Mouse (Mus musculus): ENCODE data around the gene Wipf1. TPM values are rescaled to one million over a fixed set of nuclear protein-coding genes. Genes with fewer than 3 reads are reported as not detected.
A peak's percentile ranks its signal among the peaks of the same experiment; 100 is the strongest.

Wipf1 gene
- polyA plus RNA-seq, 1 experiment from 2014 or later, result 12.7 TPM

DNA sequence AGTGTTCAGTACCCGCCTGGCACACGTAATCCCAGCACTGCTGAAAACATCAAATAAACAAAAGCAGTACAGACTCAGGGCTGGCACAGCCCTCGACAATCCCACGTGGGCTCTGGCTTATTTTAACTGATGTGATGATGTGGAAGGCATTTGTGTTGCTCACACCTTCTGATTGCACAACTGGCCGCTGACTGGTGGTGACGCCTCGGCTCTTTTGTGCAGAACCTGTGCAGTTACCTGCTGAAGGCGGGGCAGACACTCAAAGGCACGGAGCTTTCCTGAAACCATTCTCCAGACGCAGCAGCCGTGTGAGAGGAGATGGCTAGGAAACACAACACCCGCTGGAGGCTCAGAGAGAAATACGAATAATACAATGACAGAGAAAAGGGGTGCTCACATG lies 9.1 kb upstream of the Wipf1 start:
- 74% methylated on average over 13 of the region's 13 CpGs for WGBS
- Histone ChIP-seq H3K4me2 (no peak overlapping the region), H3K9me3 (ENCODE audit: control insufficient read depth, low read length) (no peaks in the 10 kb centered on the region), H3K4me3 (ENCODE audit: low read depth, low read length) (no peak overlapping the region), H3K9ac (ENCODE audit: low read depth, low read length) (no peak overlapping the region), H3K27me3 (replicated peaks; ENCODE audit: control insufficient read depth, insufficient read depth, low read length) (no peaks in the 10 kb centered on the region), H3K36me3 (ENCODE audit: control insufficient read depth, insufficient read depth, low read length) (no peaks in the 10 kb centered on the region), H3K4me1 (replicated peaks; ENCODE audit: control insufficient read depth, insufficient read depth, low read length) (peaks cover 7% of the 10 kb centered on the region), H3K27ac (ENCODE audit: low read depth, low read length) (no peak overlapping the region)
- ATAC-seq (replicated peaks; ENCODE audit: low FRiP score) (no peak), DNase-seq (ENCODE audit: low spot score) (no peak)

DNA sequence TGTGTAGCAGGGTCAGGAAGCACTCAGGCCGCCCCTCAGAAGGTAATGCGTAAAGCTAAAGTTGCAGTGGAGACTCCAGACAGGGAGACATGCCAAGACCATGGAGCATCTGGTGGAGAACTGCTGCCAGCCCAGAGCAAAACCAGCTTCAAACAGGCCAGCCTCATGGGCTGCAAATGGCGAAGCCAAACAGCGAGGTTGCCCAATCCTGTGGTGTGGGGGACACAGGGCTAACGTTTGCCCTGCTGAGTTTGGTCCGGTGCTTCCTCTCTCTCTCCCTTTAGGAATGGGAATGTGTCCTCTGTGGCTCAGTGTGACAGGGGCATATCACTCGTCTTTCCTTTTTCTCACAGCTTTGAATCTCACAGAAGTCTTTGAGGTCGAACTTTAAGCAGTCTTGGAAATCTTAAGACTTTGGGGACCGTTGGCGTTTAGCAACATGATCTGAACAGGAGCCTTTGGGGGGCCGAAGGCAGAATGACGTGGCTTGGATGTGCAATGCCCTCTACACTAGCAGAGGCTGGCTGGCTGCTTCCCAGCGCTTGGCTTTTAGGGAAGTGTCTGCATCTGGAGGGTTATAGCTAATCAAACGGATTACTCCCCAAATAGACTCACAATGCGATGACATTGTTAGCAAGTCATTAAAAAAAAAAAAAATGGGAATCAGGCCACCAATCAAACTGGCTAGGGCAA lies 6.7 kb upstream of the Wipf1 start:
- no peak overlapping the region for H3K27ac ChIP-seq (ENCODE audit: low read depth, low read length)
- no peaks in the 10 kb centered on the region for H3K36me3 ChIP-seq (ENCODE audit: control insufficient read depth, insufficient read depth, low read length)
- DNase-seq (ENCODE audit: low spot score) (no peak), ATAC-seq (replicated peaks; ENCODE audit: low FRiP score) (no peak)
- 72% methylated on average over 15 of the region's 15 CpGs for WGBS
- no peak overlapping the region for H3K4me3 ChIP-seq (ENCODE audit: low read depth, low read length)
- H3K4me2 ChIP-seq, result no peak overlapping the region
- no peak overlapping the region for H3K9ac ChIP-seq (ENCODE audit: low read depth, low read length)
- peaks cover 12% of the 10 kb centered on the region for H3K4me1 ChIP-seq (replicated peaks; ENCODE audit: control insufficient read depth, insufficient read depth, low read length)
- H3K9me3 ChIP-seq (ENCODE audit: control insufficient read depth, low read length), result no peaks in the 10 kb centered on the region
- no peaks in the 10 kb centered on the region for H3K27me3 ChIP-seq (replicated peaks; ENCODE audit: control insufficient read depth, insufficient read depth, low read length)

DNA sequence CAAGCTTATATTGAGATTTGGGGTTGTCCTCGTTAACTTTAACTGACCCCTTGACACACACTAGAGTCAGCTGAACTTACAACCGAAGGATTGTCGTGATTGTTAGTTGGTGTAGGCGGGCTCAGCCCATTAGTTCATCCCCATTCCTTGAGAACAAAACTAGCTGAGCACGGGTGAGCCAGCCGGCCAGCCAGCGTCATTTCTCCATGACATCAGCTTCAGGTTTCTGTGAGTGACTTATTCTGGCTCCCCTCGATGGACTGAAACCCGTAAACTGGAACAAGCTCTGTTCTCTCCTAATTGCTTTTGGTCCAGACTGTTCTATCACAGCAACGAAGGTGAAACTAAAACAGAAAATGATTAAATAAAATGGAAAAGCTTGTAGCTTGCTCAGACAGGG lies 5.2 kb upstream of the Wipf1 start:
- H3K36me3 ChIP-seq (ENCODE audit: control insufficient read depth, insufficient read depth, low read length), result no peaks in the 10 kb centered on the region

DNA sequence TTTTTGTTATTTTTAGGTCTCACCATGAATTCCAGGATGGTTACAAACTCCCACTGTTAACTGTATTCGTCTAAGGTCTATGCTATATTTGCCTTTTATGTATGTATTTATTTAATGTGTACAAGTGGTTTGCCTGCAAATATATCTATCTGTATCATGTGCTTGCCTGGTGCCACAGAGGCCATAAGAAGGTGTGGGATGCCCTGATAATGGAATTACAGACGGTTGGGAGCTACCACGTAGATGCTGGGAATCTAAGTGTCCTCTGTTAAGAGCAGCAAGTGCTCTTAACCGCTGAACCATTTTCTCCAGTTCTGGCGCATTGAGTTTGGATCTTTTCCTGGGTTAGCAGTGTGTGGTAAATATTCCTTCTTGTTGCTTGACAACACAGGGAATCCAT lies 953 bp upstream of the Wipf1 start:
- WGBS, result 50% methylated on average over 5 of the region's 5 CpGs
- Histone ChIP-seq H3K4me3 (ENCODE audit: low read depth, low read length) (no peak overlapping the region), H3K27me3 (replicated peaks; ENCODE audit: control insufficient read depth, insufficient read depth, low read length) (no peaks in the 10 kb centered on the region), H3K9ac (ENCODE audit: low read depth, low read length) (0 out of 2 replicates have a peak overlapping the region, but pooled peaks have one; percentile 14), H3K27ac (ENCODE audit: low read depth, low read length) (peak overlapping the region; percentile 70), H3K9me3 (ENCODE audit: control insufficient read depth, low read length) (no peaks in the 10 kb centered on the region), H3K4me1 (replicated peaks; ENCODE audit: control insufficient read depth, insufficient read depth, low read length) (peaks cover 33% of the 10 kb centered on the region), H3K4me2 (peak overlapping the region; percentile 91), H3K36me3 (ENCODE audit: control insufficient read depth, insufficient read depth, low read length) (no peaks in the 10 kb centered on the region)
- DNase-seq (ENCODE audit: low spot score), result no peak
- peak; percentile 72 for ATAC-seq (replicated peaks; ENCODE audit: low FRiP score)

More for the DNA sequence above, 5.2 kb upstream of the Wipf1 start:
- Histone ChIP-seq H3K27me3 (replicated peaks; ENCODE audit: control insufficient read depth, insufficient read depth, low read length) (no peaks in the 10 kb centered on the region), H3K9me3 (ENCODE audit: control insufficient read depth, low read length) (no peaks in the 10 kb centered on the region), H3K9ac (ENCODE audit: low read depth, low read length) (no peak overlapping the region), H3K4me1 (replicated peaks; ENCODE audit: control insufficient read depth, insufficient read depth, low read length) (peaks cover 19% of the 10 kb centered on the region), H3K27ac (ENCODE audit: low read depth, low read length) (no peak overlapping the region), H3K4me2 (no peak overlapping the region), H3K4me3 (ENCODE audit: low read depth, low read length) (no peak overlapping the region)
- DNase-seq (ENCODE audit: low spot score) (no peak), ATAC-seq (replicated peaks; ENCODE audit: low FRiP score) (no peak)
- WGBS, result 83% methylated on average over 10 of the region's 10 CpGs

DNA sequence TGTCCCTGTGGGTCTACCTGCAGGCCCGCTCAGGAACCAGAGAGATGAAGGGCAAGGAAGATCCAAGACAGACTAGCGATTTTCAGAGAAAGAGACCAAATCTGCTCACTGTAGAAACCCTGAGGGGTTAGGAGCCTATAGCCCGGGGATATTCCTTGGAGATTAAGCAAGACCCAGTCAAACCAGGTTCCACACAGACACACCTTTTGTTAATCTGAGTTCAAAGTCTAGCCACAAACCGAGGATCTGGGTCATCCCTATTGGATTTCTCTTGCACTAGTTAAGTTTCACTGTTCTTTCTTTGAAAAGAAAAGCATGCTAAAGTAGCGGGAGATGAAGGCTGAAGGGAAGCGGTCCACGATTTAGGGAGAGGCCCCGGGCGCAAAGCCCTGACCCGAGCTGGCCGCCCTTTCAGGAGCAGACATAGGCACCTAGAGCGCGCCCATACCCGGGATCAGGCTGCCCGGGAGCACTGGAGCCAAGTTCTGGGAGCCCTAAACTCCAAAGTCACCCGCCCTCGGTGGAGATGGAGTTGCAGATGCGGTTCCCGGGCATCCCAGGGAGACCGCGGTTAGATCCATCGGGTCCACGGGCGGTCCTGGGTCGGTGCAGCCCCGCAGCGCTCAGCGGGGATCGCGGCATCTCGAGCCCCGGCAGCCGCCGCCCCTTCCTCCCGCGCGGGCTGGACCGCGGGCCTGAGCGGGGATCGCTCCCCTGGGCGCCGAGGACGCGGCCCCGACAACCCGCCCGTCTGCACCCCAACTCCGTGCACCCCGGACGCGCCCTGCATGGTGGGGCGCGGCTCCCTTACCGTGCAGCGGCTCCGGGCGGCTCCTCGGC lies 798 bp downstream of the Wipf1 start:
- H3K4me2 ChIP-seq, result peak overlapping the region; percentile 91
- no peaks in the 10 kb centered on the region for H3K27me3 ChIP-seq (replicated peaks; ENCODE audit: control insufficient read depth, insufficient read depth, low read length)
- peak overlapping the region; percentile 73 for H3K4me3 ChIP-seq (ENCODE audit: low read depth, low read length)
- ATAC-seq (replicated peaks; ENCODE audit: low FRiP score) (peak; percentile 74), DNase-seq (ENCODE audit: low spot score) (peak; percentile 62)
- H3K4me1 ChIP-seq (replicated peaks; ENCODE audit: control insufficient read depth, insufficient read depth, low read length), result peaks cover 38% of the 10 kb centered on the region
- H3K9me3 ChIP-seq (ENCODE audit: control insufficient read depth, low read length), result no peaks in the 10 kb centered on the region
- H3K36me3 ChIP-seq (ENCODE audit: control insufficient read depth, insufficient read depth, low read length), result no peaks in the 10 kb centered on the region
- H3K27ac ChIP-seq (ENCODE audit: low read depth, low read length), result peak overlapping the region; percentile 75
- H3K9ac ChIP-seq (ENCODE audit: low read depth, low read length), result peak overlapping the region; percentile 86
- 3% methylated on average over 59 of the region's 59 CpGs for WGBS

DNA sequence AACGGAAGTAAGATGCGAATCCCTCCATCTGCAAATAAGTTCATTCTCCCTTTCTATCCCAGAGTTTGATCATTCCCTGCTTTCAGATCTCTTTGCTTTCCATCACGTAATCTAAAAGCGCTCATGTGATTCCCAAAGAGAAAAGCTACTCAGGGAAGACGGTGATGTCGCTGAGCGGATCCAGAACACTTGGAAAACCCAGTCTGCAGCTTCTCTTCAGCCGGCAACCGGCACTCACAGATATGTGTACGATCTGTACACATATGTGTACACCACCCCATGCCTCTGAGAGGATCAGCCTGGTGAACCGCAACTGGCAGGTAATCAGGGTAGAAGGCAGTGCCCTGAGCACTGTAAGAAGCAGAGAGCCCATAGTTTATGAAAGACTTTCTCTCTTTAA lies 1.6 kb downstream of the Wipf1 start:
- DNase-seq (ENCODE audit: low spot score) (no peak), ATAC-seq (replicated peaks; ENCODE audit: low FRiP score) (no peak)
- Histone ChIP-seq H3K9ac (ENCODE audit: low read depth, low read length) (no peak overlapping the region; the same call in 1 of the 2 replicates), H3K4me3 (ENCODE audit: low read depth, low read length) (peak overlapping the region; percentile 73; the same call in 1 of the 2 replicates), H3K9me3 (ENCODE audit: control insufficient read depth, low read length) (no peaks in the 10 kb centered on the region), H3K36me3 (ENCODE audit: control insufficient read depth, insufficient read depth, low read length) (no peaks in the 10 kb centered on the region), H3K4me2 (peak overlapping the region; percentile 91), H3K27me3 (replicated peaks; ENCODE audit: control insufficient read depth, insufficient read depth, low read length) (no peaks in the 10 kb centered on the region), H3K27ac (ENCODE audit: low read depth, low read length) (no peak overlapping the region), H3K4me1 (replicated peaks; ENCODE audit: control insufficient read depth, insufficient read depth, low read length) (peaks cover 45% of the 10 kb centered on the region)
- WGBS, result 81% methylated on average over 11 of the region's 11 CpGs

DNA sequence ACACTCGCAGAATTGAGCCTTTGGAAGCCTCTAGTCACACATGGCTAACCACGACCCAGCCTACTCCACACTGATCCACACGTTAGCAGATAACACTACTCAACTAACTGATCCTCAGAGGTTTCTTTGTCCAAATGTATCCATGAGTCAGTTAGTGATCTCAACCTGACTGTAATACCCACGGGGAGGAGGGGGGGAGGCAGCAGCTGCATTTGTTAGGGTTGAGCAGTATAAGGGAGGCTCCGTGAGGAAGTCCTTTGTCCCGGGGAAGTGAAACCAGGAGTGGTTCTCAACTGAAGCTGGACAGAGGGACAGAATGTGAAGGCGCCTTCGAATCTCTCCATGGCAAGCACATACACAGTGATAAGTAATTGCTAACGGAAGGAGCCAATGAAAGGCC lies 2.8 kb downstream of the Wipf1 start:
- no peak for DNase-seq (ENCODE audit: low spot score)
- peaks cover 54% of the 10 kb centered on the region for H3K4me1 ChIP-seq (replicated peaks; ENCODE audit: control insufficient read depth, insufficient read depth, low read length)
- H3K27ac ChIP-seq (ENCODE audit: low read depth, low read length), result no peak overlapping the region
- no peaks in the 10 kb centered on the region for H3K9me3 ChIP-seq (ENCODE audit: control insufficient read depth, low read length)
- no peak for ATAC-seq (replicated peaks; ENCODE audit: low FRiP score)
- H3K4me2 ChIP-seq, result no peak overlapping the region
- no peak overlapping the region for H3K4me3 ChIP-seq (ENCODE audit: low read depth, low read length)
- 68% methylated on average over 9 of the region's 9 CpGs for WGBS
- H3K9ac ChIP-seq (ENCODE audit: low read depth, low read length), result no peak overlapping the region
- no peaks in the 10 kb centered on the region for H3K27me3 ChIP-seq (replicated peaks; ENCODE audit: control insufficient read depth, insufficient read depth, low read length)
- no peaks in the 10 kb centered on the region for H3K36me3 ChIP-seq (ENCODE audit: control insufficient read depth, insufficient read depth, low read length)

DNA sequence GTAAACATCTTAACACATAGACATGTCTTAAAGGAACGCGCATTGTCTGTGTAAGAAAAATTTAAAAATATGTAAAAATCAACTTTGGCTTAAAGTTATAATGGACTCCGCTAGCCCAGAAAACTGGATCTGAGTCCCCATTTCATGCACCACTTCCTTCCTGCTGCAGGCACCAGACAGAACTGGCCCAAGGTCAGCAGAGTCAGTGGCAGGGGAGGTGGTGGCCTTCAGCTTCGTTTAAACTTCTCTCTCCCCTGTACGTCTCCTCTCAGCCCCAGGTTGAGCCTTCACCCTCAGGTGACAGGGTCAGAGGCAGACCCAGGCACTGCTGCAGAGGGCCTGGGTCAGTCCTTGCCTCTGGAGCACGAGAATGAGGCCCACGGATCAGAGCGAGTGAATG lies 6.6 kb downstream of the Wipf1 start:
- Histone ChIP-seq H3K36me3 (ENCODE audit: control insufficient read depth, insufficient read depth, low read length) (no peaks in the 10 kb centered on the region), H3K4me3 (ENCODE audit: low read depth, low read length) (no peak overlapping the region), H3K9ac (ENCODE audit: low read depth, low read length) (no peak overlapping the region), H3K27ac (ENCODE audit: low read depth, low read length) (peak overlapping the region; percentile 21; the same call in 1 of the 2 replicates), H3K9me3 (ENCODE audit: control insufficient read depth, low read length) (no peaks in the 10 kb centered on the region), H3K4me1 (replicated peaks; ENCODE audit: control insufficient read depth, insufficient read depth, low read length) (peaks cover 35% of the 10 kb centered on the region), H3K27me3 (replicated peaks; ENCODE audit: control insufficient read depth, insufficient read depth, low read length) (no peaks in the 10 kb centered on the region), H3K4me2 (no peak overlapping the region)
- 65% methylated on average over 8 of the region's 8 CpGs for WGBS
- ATAC-seq (replicated peaks; ENCODE audit: low FRiP score) (no peak), DNase-seq (ENCODE audit: low spot score) (no peak)
